24 mouse cellular contexts compared by ENCODE assay signal in the genomic region with DNA sequence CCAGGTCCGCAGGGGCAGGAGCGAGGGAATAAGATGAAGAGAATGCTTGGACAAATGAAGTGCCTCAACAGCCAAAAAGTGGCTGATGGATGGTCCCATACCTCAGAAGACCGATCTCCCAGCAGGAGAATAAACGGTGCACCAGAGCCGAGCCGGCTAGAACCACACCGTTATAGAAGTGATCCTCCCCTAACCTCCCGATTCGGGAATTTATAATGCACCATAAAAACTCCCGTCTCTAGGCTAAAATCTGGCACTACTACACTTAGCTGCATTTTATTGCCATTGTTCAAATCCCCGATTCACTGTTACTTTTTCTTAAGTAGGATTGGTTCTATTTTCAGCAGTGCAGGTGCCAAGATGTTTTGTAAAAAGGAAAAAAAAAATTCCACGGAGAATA. TPM values are rescaled to one million over a fixed set of nuclear protein-coding genes. Genes with fewer than 3 reads are reported as not detected.
DNase-seq lines count a peak whose midpoint lies in the region; ATAC-seq and TF ChIP-seq lines count a peak whose summit lies in the region.
"Had no signal": no experiment of that assay in that cellular context is flagged by ENCODE, and none has a peak within 500 bp of the region (broad histone marks: within the 10 kb centered on the region; RNA-seq: fewer than 3 reads in every experiment).

No protein-coding gene starts in this region.

- H3K9me3 ChIP-seq in midbrain, embryonic 11.5 days (ENCODE audit: control insufficient read depth, low read length) = no peaks in the 10 kb centered on the region
- H3K9me3 ChIP-seq in midbrain, embryonic 16.5 days (replicated peaks; ENCODE audit: control insufficient read depth, low read length, poor library complexity, severe bottlenecking) = no peaks in the 10 kb centered on the region
- H3K9me3 ChIP-seq: embryonic facial prominence, embryonic 10.5 days; embryonic facial prominence, embryonic 12.5 days; forebrain, embryonic 13.5 days; forebrain, embryonic 15.5 days; G1E had no signal

- no peak overlapping the region for H3K4me2 ChIP-seq in midbrain, embryonic 11.5 days
- H3K4me2 ChIP-seq in midbrain, embryonic 16.5 days (ENCODE audit: low read length) = no peak overlapping the region
- H3K4me2 ChIP-seq: embryonic facial prominence, embryonic 12.5 days; forebrain, embryonic 13.5 days; forebrain, embryonic 15.5 days had no signal

- WGBS in midbrain, embryonic 11.5 days = 93% methylated on average over 12 of the region's 12 CpGs
- WGBS in midbrain, embryonic 16.5 days = 94% methylated on average over 12 of the region's 12 CpGs

- no peak for TF ChIP-seq POLR2A in testis, adult 2 months (IDR thresholded peaks at IDR 0.05; ENCODE audit: control insufficient read depth, low read depth, low read length)

- ATAC-seq in midbrain, embryonic 11.5 days (ENCODE audit: low FRiP score) = no peak
- no peak for ATAC-seq in midbrain, embryonic 16.5 days
- ATAC-seq: activated CD4-positive, CD25-positive, alpha-beta regulatory T cell, adult 4 months; CD4-positive, CD25-positive, alpha-beta regulatory T cell, adult 4 months; forebrain, embryonic 13.5 days; forebrain, embryonic 15.5 days; Patski had no signal

- no peak overlapping the region for H3K4me3 ChIP-seq in midbrain, embryonic 11.5 days (ENCODE audit: low read depth, low read length)
- no peak overlapping the region for H3K4me3 ChIP-seq in midbrain, embryonic 16.5 days (ENCODE audit: low read depth, low read length)
- H3K4me3 ChIP-seq in testis, adult 2 months (ENCODE audit: control insufficient read depth, low read depth, low read length) = peak overlapping the region; percentile 46
- H3K4me3 ChIP-seq: embryonic facial prominence, embryonic 10.5 days; embryonic facial prominence, embryonic 12.5 days; forebrain, embryonic 13.5 days; forebrain, embryonic 15.5 days had no signal

- no peak overlapping the region for H3K27ac ChIP-seq in midbrain, embryonic 11.5 days (ENCODE audit: low read depth, low read length)
- H3K27ac ChIP-seq in midbrain, embryonic 16.5 days (ENCODE audit: low read length) = no peak overlapping the region
- H3K27ac ChIP-seq in testis, adult 2 months (ENCODE audit: control insufficient read depth, insufficient read depth, low read depth, low read length) = no peak overlapping the region
- H3K27ac ChIP-seq: embryonic facial prominence, embryonic 10.5 days; embryonic facial prominence, embryonic 12.5 days; forebrain, embryonic 13.5 days; forebrain, embryonic 15.5 days had no signal

- intact Hi-C loops in heart, postnatal 25 days (cut with DNase I) = no loop called here

- TF ChIP-seq CTCF in testis, adult 2 months (IDR thresholded peaks at IDR 0.05; ENCODE audit: control insufficient read depth, insufficient read depth, insufficient replicate concordance, low read depth, low read length) = no peak

- DNase-seq in heart, adult 11 months = peak; percentile 46
- DNase-seq in heart, postnatal 25 days (ENCODE audit: low spot score) = no peak
- DNase-seq in midbrain, embryonic 11.5 days (ENCODE audit: low spot score, missing footprints) = peak; percentile 56
- no peak for DNase-seq in testis, postnatal 14 days (ENCODE audit: low spot score)
- DNase-seq: adrenal gland, adult 8-10 months; adrenal gland, postnatal 14 days; adrenal gland, postnatal 36 days; B cell, adult 2 months; cerebellum, adult 11-12 months; cerebellum, adult 2 months; cerebellum, adult 9-10 months; cerebellum, postnatal 10 days; cerebellum, postnatal 25 days had no signal

- no peak overlapping the region for H3K9ac ChIP-seq in midbrain, embryonic 11.5 days (ENCODE audit: low read length)
- no peak overlapping the region for H3K9ac ChIP-seq in midbrain, embryonic 16.5 days (ENCODE audit: low read depth, low read length)
- H3K9ac ChIP-seq: embryonic facial prominence, embryonic 12.5 days; forebrain, embryonic 13.5 days; forebrain, embryonic 15.5 days had no signal

- H3K4me1 ChIP-seq in midbrain, embryonic 11.5 days (ENCODE audit: control insufficient read depth, insufficient read depth, low read length) = no peaks in the 10 kb centered on the region
- 0 out of 2 replicates have a peak, but pooled peaks cover 2% of the 10 kb centered on the region for H3K4me1 ChIP-seq in midbrain, embryonic 16.5 days (ENCODE audit: control insufficient read depth, insufficient read depth, low read length)
- H3K4me1 ChIP-seq in testis, adult 2 months (ENCODE audit: control insufficient read depth, insufficient read depth, low read length) = peaks cover 3% of the 10 kb centered on the region; the same call in 1 of the 2 replicates
- H3K4me1 ChIP-seq: embryonic facial prominence, embryonic 12.5 days; forebrain, embryonic 13.5 days; forebrain, embryonic 15.5 days had no signal

- H3K27me3 ChIP-seq in midbrain, embryonic 11.5 days (ENCODE audit: control insufficient read depth, insufficient read depth, low read length) = no peaks in the 10 kb centered on the region
- no peaks in the 10 kb centered on the region for H3K27me3 ChIP-seq in midbrain, embryonic 16.5 days (ENCODE audit: control insufficient read depth, insufficient read depth, low read depth, low read length)
- no peaks in the 10 kb centered on the region for H3K27me3 ChIP-seq in testis, adult 2 months (ENCODE audit: control insufficient read depth, insufficient read depth, low read length)
- H3K27me3 ChIP-seq: CH12.LX; embryonic facial prominence, embryonic 12.5 days; forebrain, embryonic 13.5 days; forebrain, embryonic 15.5 days; Patski had no signal

- H3K36me3 ChIP-seq in midbrain, embryonic 11.5 days (ENCODE audit: control insufficient read depth, insufficient read depth, low read length) = no peaks in the 10 kb centered on the region
- no peaks in the 10 kb centered on the region for H3K36me3 ChIP-seq in midbrain, embryonic 16.5 days (ENCODE audit: control insufficient read depth, insufficient read depth, low read length)
- no peaks in the 10 kb centered on the region for H3K36me3 ChIP-seq in testis, adult 2 months (ENCODE audit: control insufficient read depth, insufficient read depth, low read length)
- H3K36me3 ChIP-seq: embryonic facial prominence, embryonic 10.5 days; embryonic facial prominence, embryonic 12.5 days; forebrain, embryonic 15.5 days; G1E had no signal

RNA-seq across cellular contexts. Expression of a gene that starts 54.6 kb away (rescaled TPM):
- total RNA-seq in heart, postnatal 25 days (2021) = 1 to 10 TPM in 1 of 2 experiments, under 1 TPM in 1; 0.34 to 1.1 TPM
- polyA plus RNA-seq in midbrain, embryonic 11.5 days (2014; fragmentation: Nextera tagmentation; extraction: Ambion mirVana) = 7.4 and 8.8 TPM in 2 replicates
- 18.8 and 19.7 TPM in 2 replicates for polyA plus RNA-seq in midbrain, embryonic 16.5 days (2015; fragmentation: Nextera tagmentation; extraction: Ambion mirVana)
- 0.01 and 0.06 TPM in 2 replicates for polyA plus RNA-seq in testis, adult 2 months (2012; rRNA removed)
- polyA plus RNA-seq: G1E had no signal

Comparison
In these comparisons a context has a peak if more than half of its experiments do, and no peak if none do; other contexts are left out.
1. DNase-seq: peak in heart, adult 11 months (single experiment) and midbrain, embryonic 11.5 days (single experiment); none in heart, postnatal 25 days (single experiment) and testis, postnatal 14 days (single experiment).